Mouse (Mus musculus) layer of hippocampus, adult 8-10 months (tissue): ENCODE results near the gene Cmtm4. TPM values are rescaled to one million over a fixed set of nuclear protein-coding genes. Genes with fewer than 3 reads are reported as not detected.

Experiments used
- DNase-seq, 2 experiments: peaks; one replicate each; pipeline ENCODE4 v3.0.0; 2022; ENCODE audit warnings: low spot score in 2 of 2
- total RNA-seq, 4 experiments: library from RNA; stranded (reverse); gene quantifications; 2 replicates each; pipeline ENCODE4 v1.2.4; 2022

Gene Cmtm4
- total RNA-seq, 4 experiments from 2014 or later: 59.8 to 75.9 (median 66.7) TPM

DNA sequence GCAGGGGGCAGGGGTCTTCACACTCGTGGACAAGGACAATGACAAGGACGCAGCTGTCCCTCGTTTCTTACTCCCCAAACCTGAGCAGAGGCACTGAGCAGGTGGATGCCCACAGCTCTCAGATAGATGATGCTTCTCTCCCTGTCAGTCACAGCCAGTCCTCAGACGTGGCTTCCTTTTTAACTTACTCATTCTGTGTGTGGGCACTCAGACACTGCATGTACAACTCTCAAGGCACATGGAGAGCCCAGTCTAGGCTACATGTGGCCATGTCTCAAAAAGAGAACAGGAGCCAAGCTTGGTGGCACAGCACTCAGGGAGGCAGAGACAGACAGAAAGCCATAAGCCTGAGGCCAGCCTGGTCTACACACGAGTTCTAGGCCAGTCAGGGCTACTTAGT, 19.6 kb downstream of the Cmtm4 start:
- DNase-seq: no peak

DNA sequence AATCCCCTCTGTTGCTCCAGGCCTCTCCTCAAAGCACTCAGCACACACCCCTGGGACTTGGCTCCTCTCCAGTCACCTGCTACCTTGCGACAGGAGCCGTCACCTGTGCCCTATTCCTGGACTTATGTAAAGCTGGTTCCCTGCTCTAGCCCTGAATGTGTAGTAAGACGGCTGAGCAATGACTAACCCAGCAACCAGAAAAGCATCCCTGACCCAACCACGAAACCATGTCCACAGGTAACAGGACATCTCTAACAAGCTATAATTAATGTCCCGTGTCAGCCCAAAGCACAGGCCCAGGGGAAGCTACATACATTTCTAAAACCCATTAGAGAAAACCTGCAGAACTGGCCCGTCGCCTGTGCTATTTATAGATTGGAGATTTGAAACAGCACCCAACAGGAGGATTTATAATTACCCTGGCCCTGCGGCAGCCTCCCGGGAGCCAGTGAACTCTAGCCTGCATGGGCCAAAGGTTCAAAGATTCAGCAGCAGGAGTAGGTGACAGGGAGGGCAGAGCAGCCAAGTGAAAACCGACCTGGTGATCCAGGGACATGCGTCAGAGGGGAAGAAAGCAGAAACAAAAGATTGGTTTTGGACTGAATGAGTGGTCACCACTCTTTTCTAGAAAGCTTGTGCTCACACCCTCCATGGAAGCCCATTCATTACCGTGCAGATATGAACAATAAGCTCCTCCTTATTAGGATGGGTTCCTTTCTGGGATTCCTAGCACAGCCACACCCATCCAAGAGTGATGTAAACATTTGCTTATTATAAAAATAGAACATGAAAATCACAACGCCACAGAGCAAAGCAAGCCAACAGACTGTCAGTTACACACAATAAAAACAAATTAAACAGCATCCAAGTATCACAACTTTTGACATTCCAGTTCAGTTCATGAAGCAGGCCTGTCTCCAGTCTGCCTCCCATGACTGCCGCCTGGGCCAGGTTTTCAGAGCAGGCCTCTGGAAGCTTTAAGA, 20.5 kb downstream of the Cmtm4 start:
- no peak for DNase-seq

DNA sequence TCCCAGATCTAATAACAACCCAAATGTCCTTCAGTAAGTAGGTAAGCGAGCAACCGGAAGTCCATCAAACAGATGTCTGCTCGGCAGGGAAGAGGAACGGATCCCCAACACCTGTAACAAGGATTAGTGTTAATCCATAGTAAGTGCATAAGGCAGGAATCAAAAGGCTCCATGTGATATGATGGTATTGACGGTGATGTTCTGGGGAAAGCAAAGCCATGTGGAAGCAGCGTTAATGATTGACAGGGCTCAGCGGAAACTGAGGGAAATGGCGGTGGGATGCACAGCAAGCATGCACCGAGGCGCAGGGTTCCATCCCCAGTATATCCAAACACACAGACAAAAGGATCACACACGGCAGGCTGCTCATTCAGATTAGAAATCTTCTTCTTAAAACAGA, 21.3 kb downstream of the Cmtm4 start:
- DNase-seq: no peak

DNA sequence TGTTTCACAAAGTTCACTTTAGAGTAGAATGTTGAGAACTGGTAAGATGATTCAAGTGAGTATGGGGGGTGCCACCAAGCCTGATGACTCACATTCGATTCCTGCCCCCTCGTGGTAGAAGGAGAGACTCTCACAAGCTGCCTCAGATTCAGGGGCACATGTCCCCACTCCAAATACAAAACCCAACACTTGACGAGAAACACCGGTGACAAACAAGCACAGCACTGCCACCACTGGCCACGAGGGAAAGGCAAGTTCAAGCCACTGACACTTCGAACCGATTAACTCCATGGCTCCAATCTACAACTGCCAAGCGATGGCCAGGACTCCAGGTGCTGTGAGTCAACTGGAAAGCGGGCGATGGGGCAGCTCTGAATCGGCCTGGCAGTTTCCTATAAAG, 21.8 kb downstream of the Cmtm4 start:
- DNase-seq: no peak

DNA sequence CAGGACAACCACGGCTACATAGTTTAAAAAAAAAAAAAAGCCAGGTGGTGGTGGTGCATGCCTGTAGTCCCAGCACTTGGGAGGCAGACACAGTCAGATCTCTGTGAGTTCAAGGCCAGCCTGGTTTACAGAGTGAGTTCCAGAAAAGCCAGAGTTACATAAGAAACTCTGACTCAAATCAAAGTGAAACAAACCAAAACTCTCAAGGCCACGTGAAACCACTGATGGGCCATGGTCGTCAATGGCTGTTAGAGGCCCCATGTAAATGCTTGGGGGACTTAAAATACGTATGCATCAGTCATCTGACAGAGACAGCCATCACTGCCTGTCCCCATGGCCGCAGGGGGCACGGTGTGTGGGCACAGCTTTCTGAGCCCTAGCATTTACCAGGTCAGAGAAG, 24.5 kb downstream of the Cmtm4 start:
- DNase-seq: no peak

DNA sequence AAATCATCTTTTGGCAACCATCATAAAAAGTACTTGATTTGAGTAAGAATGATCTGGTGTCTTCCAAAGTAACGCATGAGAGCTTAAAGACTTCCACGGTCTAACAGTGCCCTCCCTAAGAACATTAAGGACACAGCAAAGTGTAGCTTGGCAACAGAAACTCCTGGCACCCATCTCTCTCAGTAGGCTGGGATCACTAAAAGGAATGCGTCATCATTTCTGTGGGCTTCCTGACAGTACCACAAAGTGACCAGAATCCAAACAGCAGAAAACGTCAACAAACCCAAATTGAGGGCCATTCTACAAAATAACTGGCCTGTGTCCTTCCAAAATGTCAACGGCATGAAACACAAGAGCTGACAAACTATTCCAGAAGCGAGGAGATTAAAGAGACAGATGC, 25.5 kb downstream of the Cmtm4 start:
- DNase-seq: no peak

DNA sequence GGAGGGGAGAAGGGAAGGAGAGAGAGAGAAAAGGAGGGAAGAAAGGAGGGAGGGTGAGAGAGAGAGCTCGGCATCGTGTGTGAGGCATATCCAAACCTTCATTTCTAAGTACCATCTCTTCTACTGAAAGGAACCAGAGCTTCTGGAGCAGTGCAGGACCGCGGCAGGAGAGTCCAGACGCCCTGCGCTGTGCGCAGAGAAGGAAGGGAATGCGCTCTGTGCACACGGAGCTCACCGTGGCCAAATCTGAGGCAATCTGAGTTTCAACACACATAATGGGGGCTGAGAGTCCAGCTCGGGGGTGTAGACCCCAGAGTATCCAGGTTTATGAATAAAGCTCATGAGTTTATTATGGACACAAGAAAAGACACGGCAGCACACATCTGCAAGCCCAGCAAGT, 26.0 kb downstream of the Cmtm4 start:
- no peak for DNase-seq

DNA sequence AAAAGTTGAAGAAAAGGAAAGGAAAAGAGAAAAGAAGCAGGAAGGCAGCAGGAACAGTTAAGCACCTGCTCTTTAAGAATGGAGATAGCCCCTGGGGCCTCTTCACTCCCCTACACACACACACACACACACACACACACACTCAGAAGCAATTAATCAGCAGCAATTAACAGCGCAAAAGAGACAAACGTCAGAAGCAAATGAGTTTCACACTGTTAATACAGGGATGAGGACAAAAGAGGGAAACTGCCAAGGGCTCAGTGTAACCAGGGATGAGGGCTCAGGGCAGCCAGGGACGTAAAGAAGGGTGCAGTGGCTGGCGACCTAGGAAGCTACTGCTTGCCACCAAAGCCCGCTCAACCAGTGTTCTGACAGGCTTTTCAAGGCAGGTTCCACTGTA, 28.2 kb downstream of the Cmtm4 start:
- no peak for DNase-seq

DNA sequence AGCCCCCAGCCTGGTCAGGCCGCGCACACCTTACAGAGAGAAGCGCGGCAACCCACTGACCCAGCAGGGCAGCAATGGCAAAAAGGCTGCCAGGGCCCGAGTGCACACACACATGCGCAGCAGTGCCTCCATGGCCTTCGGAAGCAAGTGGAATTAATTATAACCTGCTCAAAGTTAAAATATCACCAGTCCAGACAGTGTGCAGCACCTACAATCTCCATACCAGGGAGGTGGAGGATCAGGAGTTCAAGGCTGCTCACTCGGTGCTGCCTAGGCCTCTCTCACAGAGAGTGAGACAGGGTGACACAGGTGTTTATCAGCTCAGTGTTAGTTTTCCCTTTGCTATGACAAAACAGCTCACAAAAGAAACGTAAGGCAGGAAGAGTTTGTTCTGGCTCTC, 29.9 kb downstream of the Cmtm4 start:
- DNase-seq: no peak

DNA sequence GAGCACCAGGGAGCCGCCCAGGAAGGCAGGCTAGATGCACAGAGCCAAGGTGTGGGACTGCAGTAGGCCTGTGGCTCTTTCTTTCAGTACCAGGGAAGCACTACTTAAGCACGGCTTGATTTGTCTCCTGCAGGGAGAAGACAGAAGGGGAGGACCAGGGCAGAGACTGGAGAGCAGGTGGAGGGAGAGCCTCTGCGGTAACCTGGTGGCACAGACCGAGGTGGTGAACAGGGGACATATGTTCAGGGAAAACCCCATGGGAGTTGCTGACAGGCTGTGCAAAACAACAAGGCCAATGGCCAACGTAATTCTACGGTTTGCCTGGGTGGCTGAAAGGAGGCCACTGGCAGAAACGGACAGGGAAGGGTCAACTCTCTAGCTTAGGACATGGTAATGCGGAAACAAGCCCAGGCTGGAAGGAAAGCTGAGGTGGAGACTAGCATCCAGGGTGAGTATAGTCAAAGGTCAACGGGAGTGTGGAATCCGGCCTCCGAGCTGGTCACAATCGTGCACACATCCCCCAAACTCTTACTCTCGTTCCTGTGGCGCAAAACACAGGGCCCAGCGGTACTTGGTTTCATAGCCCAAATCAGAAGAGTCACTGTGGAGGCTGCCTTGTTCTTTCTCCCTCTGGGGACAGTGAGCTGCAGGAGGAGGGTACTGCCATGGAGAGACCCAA, 35.7 kb downstream of the Cmtm4 start:
- no peak for DNase-seq

DNA sequence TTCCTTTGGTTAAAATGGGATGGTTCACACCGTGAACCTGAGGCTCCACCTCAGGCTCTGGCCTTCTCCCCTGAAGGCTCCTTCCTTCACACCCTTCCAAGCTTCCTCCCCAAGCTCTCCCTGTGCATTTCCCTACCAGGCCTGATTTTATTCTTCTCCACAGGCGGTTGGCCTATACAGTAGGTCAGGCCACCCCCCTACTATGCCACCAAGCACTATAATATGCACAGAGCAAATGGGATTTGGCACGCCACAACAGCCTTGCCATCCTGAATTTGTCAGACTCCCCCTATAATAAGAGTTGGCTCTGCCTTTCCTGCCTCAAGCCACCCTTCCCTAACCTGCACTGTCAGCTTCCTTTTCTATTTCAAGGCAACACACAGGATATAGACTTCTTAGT, 37.0 kb downstream of the Cmtm4 start:
- DNase-seq: no peak

DNA sequence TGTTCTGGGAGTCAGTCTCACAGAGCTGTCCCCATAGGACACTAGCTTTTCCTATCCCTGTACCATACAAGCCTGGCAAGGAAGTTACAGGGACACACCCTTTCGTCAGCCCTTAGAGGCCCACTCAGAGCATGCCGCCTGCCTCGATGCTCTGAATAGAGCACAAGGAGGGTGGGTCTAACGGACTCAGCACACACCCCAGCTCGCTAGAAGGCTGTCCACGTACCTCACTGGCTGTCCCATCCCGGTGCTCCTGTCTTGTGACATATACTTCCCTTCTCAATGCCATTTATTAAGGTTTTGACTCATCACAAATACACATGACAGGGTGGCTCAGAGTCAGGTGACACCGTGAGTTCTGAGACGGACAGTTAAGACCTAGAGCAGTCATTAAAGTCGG, 41.1 kb downstream of the Cmtm4 start:
- no peak for DNase-seq

DNA sequence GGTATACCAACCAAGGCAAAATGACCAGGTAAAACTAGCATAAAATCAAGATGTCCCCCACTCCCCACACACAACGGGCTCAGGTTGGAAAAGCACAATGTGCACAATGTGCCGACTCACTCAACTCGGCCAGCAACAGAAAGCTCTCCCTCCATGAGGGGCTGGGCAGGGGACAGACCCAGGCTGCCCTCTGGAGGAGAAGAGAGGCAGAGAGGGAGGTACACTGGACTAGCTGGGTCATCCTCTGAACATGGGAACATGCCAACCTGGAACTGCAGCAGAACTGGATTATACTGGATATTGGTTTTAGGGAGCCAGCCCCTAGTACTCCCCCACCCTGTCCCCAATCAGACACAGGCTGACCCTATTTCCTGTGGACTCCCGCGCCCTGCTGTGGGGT, 42.4 kb downstream of the Cmtm4 start:
- no peak for DNase-seq

DNA sequence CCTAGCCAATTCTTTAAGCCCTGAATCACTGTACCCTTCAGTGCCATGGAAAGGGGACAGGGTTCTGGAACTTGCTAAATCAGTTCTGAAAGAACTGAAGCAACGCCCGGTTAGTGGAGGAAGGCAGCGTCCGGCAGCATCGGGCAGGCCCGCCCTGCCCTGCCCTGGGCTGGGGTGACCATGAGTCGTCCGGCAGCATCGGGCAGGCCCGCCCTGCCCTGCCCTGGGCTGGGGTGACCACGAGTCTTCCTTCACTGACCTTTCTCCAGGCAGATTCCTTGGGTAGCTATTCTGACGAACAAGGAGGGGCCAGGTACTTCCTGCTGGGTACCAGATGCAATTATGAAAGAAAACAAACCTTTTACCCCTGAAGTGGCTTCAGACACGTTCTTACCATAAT, 45.6 kb downstream of the Cmtm4 start:
- DNase-seq: no peak

DNA sequence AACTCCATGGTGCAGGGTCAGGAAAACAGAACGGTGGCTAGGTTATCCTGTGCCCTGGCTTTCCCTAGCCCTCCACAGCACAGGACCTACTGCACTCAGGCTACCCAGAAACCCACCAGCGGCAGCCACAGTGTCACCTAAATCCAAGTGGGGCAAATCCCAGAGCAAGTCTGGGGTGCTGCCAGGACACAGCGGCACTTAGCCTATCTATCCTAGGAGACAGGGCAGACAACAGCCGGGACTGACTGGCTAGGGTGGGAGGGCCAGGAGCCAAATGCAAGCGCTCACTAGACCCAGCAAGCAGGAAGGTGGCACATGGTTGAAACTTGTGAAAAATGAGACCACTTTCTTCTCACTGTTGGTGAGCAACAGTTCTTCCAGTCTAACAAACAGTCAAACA, 46.6 kb downstream of the Cmtm4 start:
- DNase-seq: no peak

DNA sequence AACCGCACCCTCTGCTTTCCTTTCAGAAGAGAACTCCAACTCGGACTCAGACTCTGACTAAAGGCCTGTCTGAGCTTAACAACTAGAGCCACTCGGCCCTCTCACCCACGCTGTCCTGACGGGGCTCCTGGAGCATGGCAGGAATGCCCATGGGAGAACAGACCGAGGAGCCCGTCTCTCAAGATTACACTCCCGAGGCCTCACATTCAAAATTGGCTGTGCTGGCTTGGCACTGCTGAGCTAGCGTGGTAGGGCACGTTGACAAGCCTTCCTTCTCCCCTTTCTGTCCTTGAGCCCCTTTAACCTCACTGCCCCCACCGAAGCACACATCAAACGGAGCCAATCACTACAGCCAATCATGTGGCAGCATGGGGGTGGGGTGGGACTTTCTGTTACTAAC, 48.9 kb downstream of the Cmtm4 start:
- no peak for DNase-seq

DNA sequence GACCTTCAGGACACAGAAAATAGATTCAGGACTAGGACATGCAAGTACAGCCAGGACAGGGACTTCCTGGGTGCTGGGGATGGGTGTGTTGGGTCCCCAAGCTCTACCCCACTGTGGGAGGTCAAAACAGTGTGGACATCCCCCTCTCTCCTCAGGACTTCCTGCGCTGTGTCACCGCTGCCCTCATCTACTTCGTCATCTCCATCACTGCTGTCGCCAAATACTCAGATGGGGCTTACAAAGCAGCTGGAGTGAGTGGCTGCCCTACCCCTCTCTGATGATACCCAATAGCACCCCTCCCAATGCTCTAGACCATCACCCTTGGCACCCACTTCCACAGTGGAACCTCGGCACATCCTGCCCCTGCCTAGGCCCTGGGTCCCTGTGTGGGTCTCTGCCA, 51.0 kb downstream of the Cmtm4 start:
- DNase-seq: no peak

DNA sequence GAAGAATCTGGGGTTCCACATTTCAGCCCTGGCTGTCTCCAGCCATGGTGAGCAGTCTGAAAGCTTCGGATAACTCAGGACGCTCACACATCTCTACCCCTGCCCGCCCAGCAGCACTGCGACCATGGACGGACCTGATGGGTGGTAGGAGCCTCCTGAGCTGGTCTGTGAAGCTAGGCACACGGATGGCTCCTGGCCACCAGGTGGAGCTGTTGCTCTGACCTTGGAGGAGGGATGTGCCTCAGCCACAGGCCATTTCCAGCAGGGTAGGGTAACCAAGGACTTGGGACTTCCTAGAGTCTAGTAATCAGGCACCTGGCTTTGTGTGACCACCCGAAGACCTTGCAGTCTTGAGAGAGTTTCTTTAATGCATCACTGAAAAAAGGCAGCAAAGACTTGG, 51.6 kb downstream of the Cmtm4 start:
- DNase-seq: peak; percentile 75 to 85

DNA sequence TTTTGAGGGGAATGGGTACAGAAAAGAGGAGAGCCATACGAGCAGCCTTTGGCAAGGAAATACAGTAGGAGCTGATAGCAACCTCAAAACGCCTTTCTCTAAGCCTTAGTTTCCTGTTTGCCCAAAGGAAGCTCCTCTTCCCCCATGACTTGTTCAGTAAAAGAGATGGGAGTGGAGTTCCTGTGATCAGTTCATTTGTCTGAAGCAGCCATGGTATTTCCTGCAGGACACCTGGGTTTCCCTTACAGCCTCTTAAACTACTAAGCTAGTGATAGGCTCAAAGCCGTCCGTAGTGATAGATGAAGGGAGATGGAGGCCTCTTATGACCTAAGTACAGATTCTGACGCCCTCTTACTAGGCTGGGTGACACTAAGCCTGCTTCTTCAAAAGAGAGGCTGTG, 53.2 kb downstream of the Cmtm4 start:
- DNase-seq: no peak

DNA sequence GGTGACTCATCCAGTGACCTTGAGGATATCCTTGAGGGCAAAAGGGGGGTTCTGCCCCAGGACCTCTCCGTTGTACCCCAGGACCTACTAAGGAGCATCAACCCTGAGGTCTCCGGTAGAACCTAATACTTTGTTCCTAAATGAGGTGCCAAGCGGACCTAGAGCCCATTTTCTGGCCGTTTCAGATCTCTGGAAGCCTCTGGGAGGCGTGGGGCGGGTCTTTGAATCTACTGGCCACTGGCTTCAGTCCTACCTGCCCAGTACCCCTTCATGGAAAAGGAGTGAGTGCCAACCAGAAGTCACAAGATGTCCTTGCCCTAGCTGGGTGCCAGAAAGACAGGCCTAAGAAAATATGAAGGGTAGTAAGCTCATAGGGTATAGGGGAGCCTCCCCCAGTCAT, 53.9 kb downstream of the Cmtm4 start:
- no peak for DNase-seq

DNA sequence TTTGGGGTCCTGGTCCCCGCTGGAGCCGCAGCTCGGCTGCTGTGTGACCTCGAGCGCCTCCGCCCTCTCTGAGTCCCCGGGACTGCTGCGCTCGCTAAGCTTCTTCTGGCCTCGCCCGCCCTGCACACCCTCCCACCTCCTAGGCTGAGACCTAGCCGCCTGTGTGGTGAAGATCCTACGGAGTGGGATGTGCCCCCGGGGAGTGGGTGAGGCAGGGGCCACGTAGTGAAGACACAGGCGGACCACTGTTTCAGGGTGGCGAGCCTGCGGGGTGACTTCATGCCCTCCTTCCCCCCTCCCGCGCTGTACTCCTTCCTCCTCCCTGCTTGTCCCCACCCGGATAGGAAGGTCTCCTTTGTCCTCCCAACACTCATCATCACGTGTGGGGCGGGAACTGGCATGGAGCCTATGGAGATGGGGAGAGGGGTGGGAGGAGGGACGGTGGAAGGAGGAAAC, 54.5 kb downstream of the Cmtm4 start:
- DNase-seq: no peak

DNA sequence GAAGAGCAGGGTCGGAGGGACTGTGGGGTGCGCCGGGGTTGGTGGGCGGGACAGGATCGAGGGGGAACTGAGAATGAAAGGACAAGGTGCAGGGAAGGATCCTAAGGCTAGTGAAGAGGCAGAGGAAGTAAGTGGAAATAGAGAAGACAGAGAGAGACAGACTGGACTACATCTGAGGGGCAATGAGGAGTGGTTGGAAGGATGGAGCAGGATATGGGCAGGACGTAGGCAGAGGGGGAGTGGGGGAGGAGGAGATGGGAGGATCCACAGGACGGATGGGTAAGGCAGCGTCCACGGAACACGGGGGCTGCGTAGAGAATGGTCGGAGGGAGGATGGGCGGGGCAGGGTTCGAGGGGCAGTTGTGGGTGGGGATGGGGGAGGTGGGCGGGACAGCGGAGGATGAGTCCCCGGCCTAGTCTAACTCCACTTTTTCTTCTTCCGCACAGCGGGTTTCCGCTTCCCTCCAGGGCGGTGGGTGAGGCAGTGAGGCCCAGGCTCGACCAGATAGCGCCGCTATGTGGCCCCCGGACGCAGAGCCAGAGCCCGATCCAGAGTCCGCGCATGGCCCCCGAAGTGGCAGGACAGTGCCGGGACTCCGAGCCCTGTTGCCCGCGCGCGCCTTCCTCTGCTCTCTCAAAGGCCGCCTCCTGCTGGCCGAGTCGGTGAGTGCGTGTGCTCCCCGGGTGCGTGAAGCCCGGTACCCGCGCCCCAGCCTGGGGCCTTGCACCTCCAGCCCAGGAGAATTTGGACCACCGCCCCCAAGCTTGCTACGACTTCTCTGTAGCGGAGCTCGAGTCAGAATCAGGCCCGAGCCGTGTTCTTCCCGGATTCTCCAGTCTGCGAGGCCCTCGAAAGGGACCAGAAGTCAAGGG, 55.1 kb downstream of the Cmtm4 start:
- peak; percentile 50 to 62 for DNase-seq
